Mouse (Mus musculus) liver, postnatal 0 days (tissue): ENCODE results near the gene Als2.

Experiments
- CTCF ChIP-seq: sonication (generic); IDR thresholded peaks from 2 replicates; pipeline ENCODE4 v1.5.1; 2016; ENCODE audit warnings: antibody characterized with exemption, low read depth
- EP300 ChIP-seq: IDR thresholded peaks from 2 replicates; pipeline ENCODE4 v1.6.1; 2016; ENCODE audit warnings: antibody characterized with exemption, low read depth, mild to moderate bottlenecking

DNA sequence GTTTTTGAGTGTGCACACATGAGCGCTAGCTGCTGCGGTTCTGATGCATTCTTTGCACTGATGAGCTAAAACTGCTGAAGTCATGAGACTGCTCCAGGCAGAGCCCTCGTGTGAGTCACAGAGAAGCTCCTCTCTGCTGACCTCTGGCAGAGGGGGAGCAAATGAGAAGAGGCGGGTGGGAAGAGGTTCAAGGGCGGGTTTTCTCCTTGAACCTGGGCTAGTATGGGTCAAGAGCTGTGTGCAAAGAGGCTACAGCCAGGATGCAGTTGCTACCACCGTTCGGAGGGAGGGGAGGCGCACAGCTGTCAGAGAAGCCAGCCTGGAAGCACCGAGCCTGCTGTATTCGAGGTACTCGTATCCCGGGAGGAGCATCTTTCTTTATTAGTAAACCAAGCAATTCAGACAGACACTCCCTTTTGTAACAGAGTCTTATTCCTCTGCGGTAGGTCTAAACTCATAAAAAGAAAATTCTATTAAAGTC lies 19.8 kb upstream of the Als2 start, which contains the start of gene Cdk15:
- TF ChIP-seq CTCF (no peak), EP300 (no peak)
